Mouse (Mus musculus) intestine, postnatal 0 days (tissue): ENCODE measurements around the gene Gys2. TPM values are rescaled to one million over a fixed set of nuclear protein-coding genes. Genes with fewer than 3 reads are reported as not detected.

ENCODE experiments used
- ATAC-seq: fragments of 200-750 bp; cut with Nextera tagmentation; 2 replicates; pipeline ENCODE4 v1.8.0; 2017; ENCODE audit warnings: mild to moderate bottlenecking, moderate TSS enrichment, moderate library complexity
- H3K27ac ChIP-seq: fragments of 300-500 bp; sonication (generic); 2 replicates; pipeline ENCODE4 v1.5.1; 2014; ENCODE audit warnings: mild to moderate bottlenecking, low read depth, low read length, moderate library complexity
- H3K27me3 ChIP-seq: fragments of 300-500 bp; sonication (generic); replicated peaks from 2 replicates; pipeline ENCODE4 v1.6.1; 2014; ENCODE audit warnings: low read length, mixed read lengths; ENCODE audit not compliant: control insufficient read depth, insufficient read depth
- H3K36me3 ChIP-seq: fragments of 300-500 bp; sonication (generic); 2 replicates; pipeline ENCODE4 v1.6.1; 2014; ENCODE audit warnings: mild to moderate bottlenecking, moderate library complexity; ENCODE audit not compliant: control insufficient read depth, insufficient read depth
- H3K4me1 ChIP-seq: fragments of 300-500 bp; sonication (generic); replicated peaks from 2 replicates; pipeline ENCODE4 v1.6.1; 2014; ENCODE audit warnings: antibody characterized with exemption, low read length, mixed read lengths; ENCODE audit not compliant: control insufficient read depth, insufficient read depth
- H3K4me2 ChIP-seq: fragments of 300-500 bp; sonication (generic); replicated peaks from 2 replicates; pipeline ENCODE4 v1.6.1; 2014; ENCODE audit warnings: low read depth, mild to moderate bottlenecking, moderate library complexity
- H3K4me3 ChIP-seq: fragments of 300-500 bp; sonication (generic); 2 replicates; pipeline ENCODE4 v1.5.1; 2014; ENCODE audit warnings: low read depth, low read length
- H3K9ac ChIP-seq: fragments of 300-500 bp; sonication (generic); 2 replicates; pipeline ENCODE4 v1.6.1; 2014; ENCODE audit warnings: mild to moderate bottlenecking, low read depth, low read length
- H3K9me3 ChIP-seq: fragments of 300-500 bp; sonication (generic); 2 replicates; pipeline ENCODE4 v1.6.1; 2016; ENCODE audit warnings: mixed run types; ENCODE audit not compliant: control insufficient read depth
- CTCF ChIP-seq: sonication (generic); IDR thresholded peaks from 2 replicates; pipeline ENCODE4 v1.5.1; 2016; ENCODE audit warnings: low read depth, mild to moderate bottlenecking, control low read depth, antibody characterized with exemption, moderate library complexity
- WGBS: fragments of 180-500 bp; shearing (Covaris S2); extraction: QIAGEN DNeasy Blood & Tissue Kit; methylation state at CpG from one replicate; pipeline ENCODE4 v1.1.7; 2014; 5-methylcytosine and 5-hydroxymethylcytosine counted together
- polyA plus RNA-seq: library from polyadenylated mRNA; unstranded; fragments of >200 nt; fragmentation: Nextera tagmentation; extraction: Ambion mirVana; gene quantifications from 2 replicates; pipeline ENCODE4 v1.2.1, GENCODE M21; 2015

The Gys2 gene
- polyA plus RNA-seq, 1 experiment from 2014 or later = not detected

GRCm38 (mm10) chr6:142451381-142451780 is 21.5 kb downstream of the Gys2 start:
- no peak for ATAC-seq

GRCm38 (mm10) chr6:142429072-142429471 is 43.8 kb downstream of the Gys2 start:
- H3K9me3 ChIP-seq = no peaks in the 10 kb centered on the region
- H3K9ac ChIP-seq = no peak overlapping the region
- no peaks in the 10 kb centered on the region for H3K36me3 ChIP-seq
- TF ChIP-seq CTCF = no peak
- H3K4me2 ChIP-seq = no peak overlapping the region
- no peak overlapping the region for H3K4me3 ChIP-seq
- no peaks in the 10 kb centered on the region for H3K4me1 ChIP-seq
- H3K27ac ChIP-seq = no peak overlapping the region
- no peaks in the 10 kb centered on the region for H3K27me3 ChIP-seq
- ATAC-seq = no peak

More at GRCm38 (mm10) chr6:142451381-142451780, 21.5 kb downstream of the Gys2 start:
- Histone ChIP-seq H3K4me2 (no peak overlapping the region), H3K27ac (no peak overlapping the region), H3K4me3 (no peak overlapping the region), H3K9ac (no peak overlapping the region), H3K4me1 (no peaks in the 10 kb centered on the region), H3K27me3 (no peaks in the 10 kb centered on the region), H3K36me3 (no peaks in the 10 kb centered on the region), H3K9me3 (no peaks in the 10 kb centered on the region)
- WGBS = 76% methylated on average over 12 of the region's 12 CpGs
- TF ChIP-seq CTCF = no peak

- Histone ChIP-seq H3K4me2 (no peak overlapping the region), H3K9ac (no peak overlapping the region), H3K4me3 (no peak overlapping the region), H3K27ac (no peak overlapping the region), H3K36me3 (no peaks in the 10 kb centered on the region), H3K4me1 (no peaks in the 10 kb centered on the region), H3K27me3 (no peaks in the 10 kb centered on the region), H3K9me3 (no peaks in the 10 kb centered on the region)
- no peak for TF ChIP-seq CTCF
- WGBS = 78% methylated on average over 7 of the region's 7 CpGs
- ATAC-seq = no peak
Observed at GRCm38 (mm10) chr6:142424976-142425375, 47.9 kb downstream of the Gys2 start.

GRCm38 (mm10) chr6:142414597-142414996 is 58.3 kb downstream of the Gys2 start:
- Histone ChIP-seq H3K27me3 (peaks cover 25% of the 10 kb centered on the region), H3K27ac (no peak overlapping the region), H3K36me3 (no peaks in the 10 kb centered on the region), H3K9ac (no peak overlapping the region), H3K4me3 (0 out of 2 replicates have a peak overlapping the region, but pooled peaks have one; percentile 7), H3K9me3 (no peaks in the 10 kb centered on the region), H3K4me2 (peak overlapping the region; percentile 21; the same call in 1 of the 2 replicates), H3K4me1 (no peaks in the 10 kb centered on the region)
- WGBS = 3% methylated on average over 15 of the region's 24 CpGs
- no peak for TF ChIP-seq CTCF
- ATAC-seq = no peak

- no peaks in the 10 kb centered on the region for H3K36me3 ChIP-seq
- no peak overlapping the region for H3K4me2 ChIP-seq
- WGBS = 25% methylated on average over 12 of the region's 12 CpGs
- H3K9ac ChIP-seq = no peak overlapping the region
- H3K27ac ChIP-seq = no peak overlapping the region
- peaks cover 25% of the 10 kb centered on the region for H3K27me3 ChIP-seq
- H3K9me3 ChIP-seq = no peaks in the 10 kb centered on the region
- no peak for ATAC-seq
- H3K4me1 ChIP-seq = no peaks in the 10 kb centered on the region
- TF ChIP-seq CTCF = no peak
- H3K4me3 ChIP-seq = no peak overlapping the region
Observed at GRCm38 (mm10) chr6:142413845-142414244, 59.1 kb downstream of the Gys2 start.

GRCm38 (mm10) chr6:142412906-142413491 is 59.9 kb downstream of the Gys2 start, which contains the start of gene Spx:
TSS of gene Spx (plus strand) at chr6:142413441.
- Histone ChIP-seq H3K4me2 (no peak within 1 kb of the TSS), H3K4me1 (no peaks in the 10 kb centered on the region), H3K27me3 (peaks cover 25% of the 10 kb centered on the region)

More at GRCm38 (mm10) chr6:142412906-142413491, 59.9 kb downstream of the Gys2 start, which contains the start of gene Spx:
- ATAC-seq = no peak
- TF ChIP-seq CTCF = no peak
- H3K9me3 ChIP-seq = no peaks in the 10 kb centered on the region
- no peak within 1 kb of the TSS for H3K27ac ChIP-seq
- 70% methylated on average over 11 of the region's 11 CpGs for WGBS
- no peak within 1 kb of the TSS for H3K9ac ChIP-seq
- H3K36me3 ChIP-seq = no peaks in the 10 kb centered on the region
- no peak within 1 kb of the TSS for H3K4me3 ChIP-seq
